Mouse (Mus musculus): ENCODE measurements at regions not wholly inside any gene's neighbourhood (a gene's known extent, or its start where the extent isn't known, plus 50 kb on each side); places are given as distances from the start of the nearest gene placed in this dataset.

GRCm38 (mm10) chr7:36322181-36322580, 375.7 kb upstream of the Tshz3 start:
- no peak for TF ChIP-seq CTCF (IDR thresholded peaks at IDR 0.05; ENCODE audit: borderline replicate concordance, insufficient read depth, low read depth, low read length)
- TF ChIP-seq POLR2A (IDR thresholded peaks at IDR 0.05; ENCODE audit: borderline replicate concordance, insufficient read depth, low read length), result no peak
- WGBS, result 83% methylated on average over 4 of the region's 4 CpGs
- H3K27me3 ChIP-seq (ENCODE audit: control insufficient read depth, insufficient read depth, low read length), result no peaks in the 10 kb centered on the region
- DNase-seq, result no peak
- no peak overlapping the region for H3K4me3 ChIP-seq (replicated peaks; ENCODE audit: insufficient read depth, low read depth, low read length)
- no peak overlapping the region for H3K27ac ChIP-seq (ENCODE audit: insufficient read depth, low read length)
- H3K4me1 ChIP-seq (ENCODE audit: control insufficient read depth, insufficient read depth, low read length), result no peaks in the 10 kb centered on the region

- no peak overlapping the region for H3K27ac ChIP-seq (ENCODE audit: insufficient read depth, low read length)
- H3K27me3 ChIP-seq (ENCODE audit: control insufficient read depth, insufficient read depth, low read length), result no peaks in the 10 kb centered on the region
- TF ChIP-seq CTCF (IDR thresholded peaks at IDR 0.05; ENCODE audit: borderline replicate concordance, insufficient read depth, low read depth, low read length), result no peak
- TF ChIP-seq POLR2A (IDR thresholded peaks at IDR 0.05; ENCODE audit: borderline replicate concordance, insufficient read depth, low read length), result no peak
- no peak for DNase-seq
- H3K4me3 ChIP-seq (replicated peaks; ENCODE audit: insufficient read depth, low read depth, low read length), result no peak overlapping the region
- WGBS, result 17% methylated on average over 3 of the region's 3 CpGs
- H3K4me1 ChIP-seq (ENCODE audit: control insufficient read depth, insufficient read depth, low read length), result no peaks in the 10 kb centered on the region
Measured at GRCm38 (mm10) chr7:36317466-36318212, 380.3 kb upstream of the Tshz3 start.

GRCm38 (mm10) chr7:36313751-36314150, 384.2 kb upstream of the Tshz3 start:
- no peak for DNase-seq
- 95% methylated on average over 1 of the region's 1 CpGs for WGBS
- H3K27ac ChIP-seq (ENCODE audit: insufficient read depth, low read length), result no peak overlapping the region
- H3K4me3 ChIP-seq (replicated peaks; ENCODE audit: insufficient read depth, low read depth, low read length), result no peak overlapping the region
- TF ChIP-seq POLR2A (IDR thresholded peaks at IDR 0.05; ENCODE audit: borderline replicate concordance, insufficient read depth, low read length) (no peak), CTCF (IDR thresholded peaks at IDR 0.05; ENCODE audit: borderline replicate concordance, insufficient read depth, low read depth, low read length) (no peak)
- H3K4me1 ChIP-seq (ENCODE audit: control insufficient read depth, insufficient read depth, low read length), result no peaks in the 10 kb centered on the region
- no peaks in the 10 kb centered on the region for H3K27me3 ChIP-seq (ENCODE audit: control insufficient read depth, insufficient read depth, low read length)

- H3K27ac ChIP-seq (ENCODE audit: insufficient read depth, low read length), result no peak overlapping the region
- no peaks in the 10 kb centered on the region for H3K27me3 ChIP-seq (ENCODE audit: control insufficient read depth, insufficient read depth, low read length)
- TF ChIP-seq CTCF (IDR thresholded peaks at IDR 0.05; ENCODE audit: borderline replicate concordance, insufficient read depth, low read depth, low read length), result no peak
- no peak for TF ChIP-seq POLR2A (IDR thresholded peaks at IDR 0.05; ENCODE audit: borderline replicate concordance, insufficient read depth, low read length)
- no peak overlapping the region for H3K4me3 ChIP-seq (replicated peaks; ENCODE audit: insufficient read depth, low read depth, low read length)
- WGBS, result 84% methylated on average over 5 of the region's 5 CpGs
- no peaks in the 10 kb centered on the region for H3K4me1 ChIP-seq (ENCODE audit: control insufficient read depth, insufficient read depth, low read length)
- DNase-seq, result no peak
Measured at GRCm38 (mm10) chr7:36309761-36310605, 387.9 kb upstream of the Tshz3 start.

GRCm38 (mm10) chr7:36308726-36309125, 389.2 kb upstream of the Tshz3 start:
- TF ChIP-seq POLR2A (IDR thresholded peaks at IDR 0.05; ENCODE audit: borderline replicate concordance, insufficient read depth, low read length) (no peak), CTCF (IDR thresholded peaks at IDR 0.05; ENCODE audit: borderline replicate concordance, insufficient read depth, low read depth, low read length) (no peak)
- no peak overlapping the region for H3K27ac ChIP-seq (ENCODE audit: insufficient read depth, low read length)
- no peak overlapping the region for H3K4me3 ChIP-seq (replicated peaks; ENCODE audit: insufficient read depth, low read depth, low read length)
- DNase-seq, result no peak
- H3K4me1 ChIP-seq (ENCODE audit: control insufficient read depth, insufficient read depth, low read length), result no peaks in the 10 kb centered on the region
- no peaks in the 10 kb centered on the region for H3K27me3 ChIP-seq (ENCODE audit: control insufficient read depth, insufficient read depth, low read length)
- WGBS, result 72% methylated on average over 9 of the region's 9 CpGs

GRCm38 (mm10) chr7:36308106-36308620, 389.8 kb upstream of the Tshz3 start:
- no peak overlapping the region for H3K27ac ChIP-seq (ENCODE audit: insufficient read depth, low read length)
- no peak for DNase-seq
- 32% methylated on average over 10 of the region's 10 CpGs for WGBS

GRCm38 (mm10) chr7:36277275-36277674, 420.6 kb upstream of the Tshz3 start:
- H3K27ac ChIP-seq (ENCODE audit: insufficient read depth, low read length), result no peak overlapping the region
- DNase-seq, result no peak
- H3K27me3 ChIP-seq (ENCODE audit: control insufficient read depth, insufficient read depth, low read length), result no peaks in the 10 kb centered on the region
- no peak overlapping the region for H3K4me3 ChIP-seq (replicated peaks; ENCODE audit: insufficient read depth, low read depth, low read length)
- no peaks in the 10 kb centered on the region for H3K4me1 ChIP-seq (ENCODE audit: control insufficient read depth, insufficient read depth, low read length)
- TF ChIP-seq CTCF (IDR thresholded peaks at IDR 0.05; ENCODE audit: borderline replicate concordance, insufficient read depth, low read depth, low read length) (no peak), POLR2A (IDR thresholded peaks at IDR 0.05; ENCODE audit: borderline replicate concordance, insufficient read depth, low read length) (no peak)

More at GRCm38 (mm10) chr7:36308106-36308620, 389.8 kb upstream of the Tshz3 start:
- Histone ChIP-seq H3K4me1 (ENCODE audit: control insufficient read depth, insufficient read depth, low read length) (no peaks in the 10 kb centered on the region), H3K4me3 (replicated peaks; ENCODE audit: insufficient read depth, low read depth, low read length) (no peak overlapping the region), H3K27me3 (ENCODE audit: control insufficient read depth, insufficient read depth, low read length) (no peaks in the 10 kb centered on the region)
- no peak for TF ChIP-seq CTCF (IDR thresholded peaks at IDR 0.05; ENCODE audit: borderline replicate concordance, insufficient read depth, low read depth, low read length)
- TF ChIP-seq POLR2A (IDR thresholded peaks at IDR 0.05; ENCODE audit: borderline replicate concordance, insufficient read depth, low read length), result no peak
